14 mouse cellular contexts compared by ENCODE assay signal in the genomic region with DNA sequence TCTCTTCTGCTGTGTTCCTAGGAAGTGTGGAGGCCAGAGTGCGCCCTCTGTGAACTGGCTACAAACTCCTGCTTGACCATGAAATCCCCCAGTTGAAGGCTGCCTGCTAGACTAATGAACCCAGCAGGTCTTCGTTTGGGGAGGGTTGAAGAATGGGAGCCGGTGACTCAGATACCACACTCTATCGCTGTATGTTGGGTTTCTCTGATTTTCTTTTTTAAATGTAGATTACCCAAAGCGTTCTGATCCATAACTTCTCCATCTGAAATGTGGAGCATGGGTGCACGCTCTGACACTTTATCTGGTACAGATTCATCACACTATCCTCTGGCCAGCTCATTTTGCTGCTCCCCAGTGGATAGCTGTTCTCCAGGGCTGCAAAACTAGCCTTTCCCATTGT. TPM values are rescaled to one million over a fixed set of nuclear protein-coding genes. Genes with fewer than 3 reads are reported as not detected.
A peak's percentile ranks its signal among the peaks of the same experiment; 100 is the strongest.
DNase-seq lines count a peak whose midpoint lies in the region; ATAC-seq and TF ChIP-seq lines count a peak whose summit lies in the region.
"Had no signal": no experiment of that assay in that cellular context is flagged by ENCODE, and none has a peak within 500 bp of the region (broad histone marks: within the 10 kb centered on the region; RNA-seq: fewer than 3 reads in every experiment).

No protein-coding gene starts in this region.

- H3K27ac ChIP-seq in heart, embryonic 10.5 days, result no peak overlapping the region
- H3K27ac ChIP-seq in liver, embryonic 11.5 days (ENCODE audit: low read depth, low read length), result no peak overlapping the region
- no peak overlapping the region for H3K27ac ChIP-seq in liver, embryonic 12.5 days

- H3K27me3 ChIP-seq in heart, embryonic 10.5 days (ENCODE audit: insufficient read depth, poor library complexity, severe bottlenecking), result no peaks in the 10 kb centered on the region
- no peaks in the 10 kb centered on the region for H3K27me3 ChIP-seq in liver, embryonic 11.5 days (replicated peaks; ENCODE audit: control insufficient read depth, insufficient read depth, low read length)
- no peaks in the 10 kb centered on the region for H3K27me3 ChIP-seq in liver, embryonic 12.5 days (replicated peaks)
- no peaks in the 10 kb centered on the region for H3K27me3 ChIP-seq in myocyte (ENCODE audit: control insufficient read depth, insufficient read depth, insufficient read length)
- H3K27me3 ChIP-seq: limb, embryonic 15.5 days; neural tube, embryonic 15.5 days had no signal

- H3K4me2 ChIP-seq in liver, embryonic 11.5 days, result peak overlapping the region; percentile 80
- H3K4me2 ChIP-seq in liver, embryonic 12.5 days, result peak overlapping the region; percentile 92
- H3K4me2 ChIP-seq in myocyte (ENCODE audit: low read depth), result no peak overlapping the region

- H3K36me3 ChIP-seq in heart, embryonic 10.5 days, result no peaks in the 10 kb centered on the region
- H3K36me3 ChIP-seq in liver, embryonic 11.5 days (ENCODE audit: control insufficient read depth, insufficient read depth, low read length), result no peaks in the 10 kb centered on the region
- H3K36me3 ChIP-seq in liver, embryonic 12.5 days, result no peaks in the 10 kb centered on the region
- H3K36me3 ChIP-seq in myocyte (ENCODE audit: control insufficient read depth, insufficient read depth), result peaks cover 4% of the 10 kb centered on the region
- H3K36me3 ChIP-seq: hindbrain, embryonic 10.5 days; limb, embryonic 15.5 days; neural tube, embryonic 15.5 days had no signal

- peaks cover 27% of the 10 kb centered on the region for H3K79me2 ChIP-seq in myocyte (ENCODE audit: control insufficient read depth, insufficient read depth)

- peak overlapping the region; percentile 78; the same call in 1 of the 2 replicates for H3K4me3 ChIP-seq in heart, embryonic 10.5 days
- no peak overlapping the region; the same call in 1 of the 2 replicates for H3K4me3 ChIP-seq in liver, embryonic 11.5 days (ENCODE audit: low read depth, low read length)
- H3K4me3 ChIP-seq in liver, embryonic 12.5 days, result no peak overlapping the region
- peak overlapping the region; percentile 66 for H3K4me3 ChIP-seq in myocyte

- no peak for ATAC-seq in liver, embryonic 11.5 days (replicated peaks; ENCODE audit: low FRiP score)
- ATAC-seq in liver, embryonic 12.5 days, result no peak

- no peaks in the 10 kb centered on the region for H3K9me3 ChIP-seq in heart, embryonic 10.5 days
- no peaks in the 10 kb centered on the region for H3K9me3 ChIP-seq in liver, embryonic 11.5 days (ENCODE audit: control insufficient read depth, low read length)
- H3K9me3 ChIP-seq in liver, embryonic 12.5 days (replicated peaks), result no peaks in the 10 kb centered on the region
- H3K9me3 ChIP-seq: hindbrain, embryonic 10.5 days; limb, embryonic 15.5 days; neural tube, embryonic 15.5 days had no signal

- intact Hi-C loops in heart, postnatal 25 days (cut with DNase I), result loop anchor here (10.0 kb wide), 1 partner anchor 156 kb away; the partner anchor contains the start of genes 4930455H04Rik and Palmd

- peaks cover 24% of the 10 kb centered on the region for H3K4me1 ChIP-seq in heart, embryonic 10.5 days
- H3K4me1 ChIP-seq in liver, embryonic 11.5 days (replicated peaks; ENCODE audit: control insufficient read depth, insufficient read depth, low read length), result no peaks in the 10 kb centered on the region
- peaks cover 27% of the 10 kb centered on the region for H3K4me1 ChIP-seq in liver, embryonic 12.5 days

- 91% methylated on average over 6 of the region's 6 CpGs for WGBS in heart, embryonic 10.5 days
- 90% methylated on average over 6 of the region's 6 CpGs for WGBS in liver, embryonic 11.5 days
- 85% methylated on average over 6 of the region's 6 CpGs for WGBS in liver, embryonic 12.5 days (ENCODE audit: insufficient replicate concordance)

- H3K9ac ChIP-seq in liver, embryonic 11.5 days (ENCODE audit: low read depth, low read length), result no peak overlapping the region
- H3K9ac ChIP-seq in liver, embryonic 12.5 days, result no peak overlapping the region

- DNase-seq in heart, embryonic 10.5 days (ENCODE audit: low spot score), result peak; percentile 56
- DNase-seq in heart, postnatal 25 days (ENCODE audit: low spot score), result no peak
- DNase-seq in liver, embryonic 11.5 days (ENCODE audit: low spot score), result no peak
- DNase-seq in liver, result no peak
- no peak for DNase-seq in cerebellum, postnatal 14 days
- no peak for DNase-seq in retina, embryonic 14.5 days (ENCODE audit: low spot score)
- DNase-seq: adrenal gland, adult 2 months; kidney, adult 18-20 months; midbrain, embryonic 14.5 days had no signal

- no peak for TF ChIP-seq POLR2A in myocyte (IDR thresholded peaks at IDR 0.05; ENCODE audit: insufficient read length, low read depth)

- H3ac ChIP-seq in myocyte (ENCODE audit: control insufficient read depth, insufficient read length), result no peak overlapping the region

TF ChIP-seq in myocyte, 11 proteins besides CTCF, POLR2A, EP300 and RAD21:
- no peak for TF ChIP-seq SRF (IDR thresholded peaks at IDR 0.05; ENCODE audit: control insufficient read depth, insufficient read length, low read depth)
- TF ChIP-seq USF1 (IDR thresholded peaks at IDR 0.05; ENCODE audit: low read depth), result no peak
- no peak for TF ChIP-seq POLR2AphosphoS2 (IDR thresholded peaks at IDR 0.05; ENCODE audit: insufficient read length, low read depth)
- TF ChIP-seq MYOG (IDR thresholded peaks at IDR 0.05; ENCODE audit: control insufficient read depth in 1 of 3, insufficient read depth in 1 of 3, insufficient read length in 2 of 3, low read depth in 2 of 3), result no peak
- TF ChIP-seq REST (IDR thresholded peaks at IDR 0.05; ENCODE audit: insufficient read depth, insufficient read length), result no peak

RNA-seq across cellular contexts. Expression of gene Agl, which starts 1.3 kb away (rescaled TPM):
- 30.7 and 47.2 TPM in 2 replicates for polyA plus RNA-seq in heart, embryonic 10.5 days (2016; fragmentation: Nextera tagmentation; extraction: Ambion mirVana)
- 100 to 1,000 TPM; 199 to 210 TPM for total RNA-seq in heart, postnatal 25 days (2021)
- 13.4 and 13.6 TPM in 2 replicates for polyA plus RNA-seq in liver, embryonic 11.5 days (2014; fragmentation: Nextera tagmentation; extraction: Ambion mirVana)
- 7.1 and 7.4 TPM in 2 replicates for polyA plus RNA-seq in liver, embryonic 12.5 days (2016; fragmentation: Nextera tagmentation; extraction: Ambion mirVana)
- polyA plus RNA-seq in myocyte (2012; fragmentation: generic; extraction: Trizol), result 35.8 TPM

RNA-seq across cellular contexts. Expression of gene Frrs1, which starts 50.0 kb away (rescaled TPM):
- 24.8 and 32.7 TPM in 2 replicates for polyA plus RNA-seq in heart, embryonic 10.5 days (2016; fragmentation: Nextera tagmentation; extraction: Ambion mirVana)
- 1 to 10 TPM; 3.1 to 4.8 TPM for total RNA-seq in heart, postnatal 25 days (2021)
- 66.7 and 73.0 TPM in 2 replicates for polyA plus RNA-seq in liver, embryonic 11.5 days (2014; fragmentation: Nextera tagmentation; extraction: Ambion mirVana)
- 46.0 and 48.3 TPM in 2 replicates for polyA plus RNA-seq in liver, embryonic 12.5 days (2016; fragmentation: Nextera tagmentation; extraction: Ambion mirVana)
- 12.7 TPM for polyA plus RNA-seq in myocyte (2012; fragmentation: generic; extraction: Trizol)

Comparison
In these comparisons a context has a peak if more than half of its experiments do, and no peak if none do; other contexts are left out.
1. H3K4me3 ChIP-seq: peak in heart, embryonic 10.5 days (single experiment) and myocyte (single experiment); none in liver, embryonic 11.5 days (single experiment) and liver, embryonic 12.5 days (single experiment).